Mouse (Mus musculus) thymus, postnatal 0 days (tissue): Measurements from ENCODE around the gene Cd180. TPM values are rescaled to one million over a fixed set of nuclear protein-coding genes. Genes with fewer than 3 reads are reported as not detected.
A peak's percentile ranks its signal among the peaks of the same experiment; 100 is the strongest.

ENCODE experiments used
- DNase-seq: peaks from one replicate; pipeline ENCODE4 v3.0.0-alpha.2; 2015; ENCODE audit warnings: low spot score
- polyA plus RNA-seq: library from polyadenylated mRNA; unstranded; fragments of >200 nt; fragmentation: Nextera tagmentation; extraction: Ambion mirVana; gene quantifications from 2 replicates; pipeline ENCODE4 v1.2.1, GENCODE M21; 2015

Cd180 gene
- polyA plus RNA-seq, 1 experiment from 2014 or later = 1.1 TPM

GRCm38 (mm10) chr13:102739720-102740535 lies 46.6 kb downstream of the Cd180 start:
- DNase-seq = no peak

- peak; percentile 56 for DNase-seq
Measured at GRCm38 (mm10) chr13:102744481-102745269, 51.3 kb downstream of the Cd180 start.

- no peak for DNase-seq
Measured at GRCm38 (mm10) chr13:102745270-102745600, 51.9 kb downstream of the Cd180 start.

- no peak for DNase-seq
Measured at GRCm38 (mm10) chr13:102745626-102746342, 52.4 kb downstream of the Cd180 start.

GRCm38 (mm10) chr13:102746803-102747561 lies 53.6 kb downstream of the Cd180 start:
- no peak for DNase-seq

GRCm38 (mm10) chr13:102749194-102749593 lies 55.8 kb downstream of the Cd180 start:
- no peak for DNase-seq

- DNase-seq = no peak
Measured at GRCm38 (mm10) chr13:102749891-102750290, 56.5 kb downstream of the Cd180 start.

- no peak for DNase-seq
Measured at GRCm38 (mm10) chr13:102753714-102754556, 60.6 kb downstream of the Cd180 start.

- DNase-seq = no peak
Measured at GRCm38 (mm10) chr13:102755124-102755523, 61.8 kb downstream of the Cd180 start.

GRCm38 (mm10) chr13:102756071-102756470 lies 62.7 kb downstream of the Cd180 start:
- DNase-seq = no peak

GRCm38 (mm10) chr13:102758021-102758420 lies 64.7 kb downstream of the Cd180 start:
- DNase-seq = no peak

- no peak for DNase-seq
Measured at GRCm38 (mm10) chr13:102761410-102761809, 68.1 kb downstream of the Cd180 start.

- no peak for DNase-seq
Measured at GRCm38 (mm10) chr13:102762203-102762602, 68.8 kb downstream of the Cd180 start.

GRCm38 (mm10) chr13:102764218-102764617 lies 70.9 kb downstream of the Cd180 start:
- DNase-seq = no peak

- DNase-seq = no peak
Measured at GRCm38 (mm10) chr13:102765216-102765615, 71.9 kb downstream of the Cd180 start.

GRCm38 (mm10) chr13:102767110-102767509 lies 73.8 kb downstream of the Cd180 start:
- DNase-seq = no peak

- DNase-seq = no peak
Measured at GRCm38 (mm10) chr13:102768512-102768911, 75.2 kb downstream of the Cd180 start.

- no peak for DNase-seq
Measured at GRCm38 (mm10) chr13:102770194-102770593, 76.8 kb downstream of the Cd180 start.

- no peak for DNase-seq
Measured at GRCm38 (mm10) chr13:102773169-102773568, 79.8 kb downstream of the Cd180 start.

- DNase-seq = no peak
Measured at GRCm38 (mm10) chr13:102774786-102775201, 81.4 kb downstream of the Cd180 start.
